Mouse (Mus musculus) frontal cortex, adult (tissue): ENCODE data around the gene Kcnt1.
A peak's percentile ranks its signal among the peaks of the same experiment; 100 is the strongest.
"Not testable (repeated sequence)": the region's sequence is repeated elsewhere in the genome, so short reads cannot be mapped to it uniquely, and the experiment has no call there.

Experiments used
- ATAC-seq: cut with Nextera tagmentation; 2 replicates; pipeline ENCODE4 v1.9.2; 2017; ENCODE audit warnings: mild to moderate bottlenecking, moderate library complexity, mixed read lengths; ENCODE audit not compliant: low TSS enrichment

Kcnt1 gene

DNA sequence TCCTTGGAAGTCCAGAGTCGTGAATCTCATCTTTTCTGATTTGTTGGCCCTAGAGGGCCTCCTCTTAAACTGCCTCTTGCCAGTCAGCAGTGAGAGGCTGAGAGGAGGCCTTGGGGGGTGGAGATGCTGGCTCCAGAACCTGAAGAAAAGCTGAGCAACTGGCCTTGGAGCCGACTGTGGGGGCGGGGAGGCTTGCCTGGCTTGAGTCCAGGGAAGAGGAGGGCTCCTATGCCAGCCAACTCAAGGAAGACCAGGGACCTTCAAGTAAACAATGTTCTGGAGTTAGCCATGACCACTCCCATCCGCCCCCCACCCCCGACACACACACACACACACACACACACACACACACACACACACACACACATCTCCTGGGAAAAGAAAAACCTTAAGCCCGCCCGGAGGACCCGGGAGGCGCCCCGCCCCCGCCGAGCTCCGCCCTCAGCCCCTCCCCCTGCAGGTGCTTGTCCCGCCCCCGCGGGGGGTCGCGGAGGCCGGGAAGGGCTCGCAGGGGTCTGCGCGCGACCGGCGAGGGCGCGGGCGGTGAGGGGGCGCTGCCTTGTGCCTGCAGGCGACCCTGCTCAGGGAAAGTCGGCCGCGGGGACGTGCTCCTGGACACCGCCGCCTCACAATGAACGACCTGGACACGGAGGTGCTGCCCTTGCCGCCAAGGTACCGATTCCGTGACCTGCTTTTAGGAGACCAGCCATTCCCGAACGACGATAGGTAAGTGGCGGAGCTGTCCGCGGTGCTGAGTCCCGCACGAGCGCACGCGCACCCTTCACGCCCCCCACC is at the start of gene Kcnt1:
TSS of gene Kcnt1 (plus strand) at position 398 of the 795 bp plus-strand sequence.
- peak; percentile 13; the same call in 1 of the 2 replicates for ATAC-seq

DNA sequence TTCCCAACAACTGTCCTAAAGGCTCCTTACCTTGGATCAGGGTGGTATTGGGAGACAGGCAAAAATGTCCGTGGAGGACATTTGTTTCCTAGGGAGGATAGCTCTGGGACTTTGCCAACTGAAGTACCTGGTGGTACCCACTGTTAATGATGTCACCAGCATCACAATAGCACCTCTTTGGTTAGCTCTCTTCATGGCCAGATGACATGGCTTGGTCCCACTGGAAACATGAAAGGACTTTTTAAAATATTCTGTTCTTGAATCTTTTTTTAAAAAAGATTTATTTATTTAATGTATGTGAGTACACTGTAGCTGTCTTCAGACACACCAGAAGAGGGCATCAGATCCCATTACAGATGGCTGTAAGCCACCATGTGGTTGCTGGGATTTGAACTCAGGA is 47.8 kb upstream of the Kcnt1 start, which contains the start of gene Glt6d1:
TSS of gene Glt6d1 (minus strand) at position 101 of the 400 bp plus-strand sequence.
- ATAC-seq, result not testable (repeated sequence)

- ATAC-seq, result no peak
Measured at GRCm38 (mm10) chr2:25822806-25823205, 40.7 kb upstream of the Kcnt1 start, which contains the start of gene Lcn9. Gene Lcn9, plus strand, starts transcription at chr2:25823153.

DNA sequence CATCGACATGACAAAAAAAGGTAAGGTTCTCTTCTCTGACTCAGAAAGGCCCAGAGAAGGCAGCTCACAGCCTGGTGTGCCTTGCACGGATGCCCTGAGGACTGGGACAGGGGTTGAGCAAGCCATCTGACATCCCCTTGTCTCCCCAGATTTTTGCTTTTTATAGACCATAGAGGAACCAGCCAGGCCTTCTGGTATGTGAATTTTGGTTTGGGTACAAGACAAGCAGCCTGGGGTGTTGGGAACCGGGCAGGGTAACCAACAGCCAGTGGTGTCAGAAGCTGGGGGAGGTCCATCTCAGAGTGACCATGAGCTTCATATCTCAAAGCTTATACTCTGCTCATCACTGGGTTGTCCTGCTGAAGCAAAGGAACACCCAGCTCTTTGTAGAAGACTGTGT is 38.8 kb upstream of the Kcnt1 start:
- ATAC-seq, result no peak

DNA sequence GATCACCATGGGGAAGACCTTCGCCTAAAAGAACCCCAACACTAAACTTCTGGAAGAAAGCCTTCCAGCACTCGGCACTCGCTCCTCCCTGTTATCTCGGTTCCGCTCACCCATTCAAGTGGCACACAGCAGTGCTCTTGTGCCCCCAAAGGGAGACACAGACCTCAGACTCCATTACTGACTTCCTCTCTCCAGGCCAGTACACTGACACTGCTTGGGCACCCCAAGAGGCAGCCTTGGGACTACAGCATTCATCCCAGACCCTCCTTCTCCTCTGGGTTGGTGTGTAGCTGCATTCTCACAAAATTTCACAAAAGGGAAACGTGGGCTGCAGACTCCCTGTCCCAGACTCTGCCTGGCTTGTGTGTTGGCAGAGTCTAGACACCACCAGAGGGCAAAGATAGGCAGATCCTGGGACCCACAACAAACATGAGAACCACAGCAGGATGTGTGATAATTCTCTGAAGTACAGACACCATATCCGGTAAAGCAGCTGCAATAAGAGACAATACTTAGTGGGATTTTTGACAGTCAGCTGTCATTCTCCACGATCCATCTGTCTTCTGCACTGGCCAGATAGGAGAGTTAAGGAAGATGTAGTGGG is 35.1 kb upstream of the Kcnt1 start:
- ATAC-seq, result no peak

DNA sequence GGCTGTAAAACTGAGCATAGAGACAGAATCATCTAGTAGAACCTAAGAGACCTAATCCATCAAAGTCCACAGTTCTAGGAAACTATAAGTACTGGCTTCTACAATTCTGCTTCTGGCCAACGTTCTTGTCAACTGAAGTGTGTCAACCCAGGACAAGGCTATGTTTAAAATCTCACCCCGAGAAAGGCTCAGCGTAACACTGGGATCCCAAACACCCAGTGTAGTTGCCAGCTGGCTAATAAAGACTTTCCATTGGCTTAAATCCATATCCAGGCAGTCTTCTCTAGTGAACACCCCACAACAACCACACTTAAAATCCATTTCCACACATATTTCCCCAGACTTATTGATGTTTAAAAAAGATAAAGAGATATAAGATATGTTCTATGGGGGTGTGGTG is 32.7 kb upstream of the Kcnt1 start:
- ATAC-seq, result no peak

DNA sequence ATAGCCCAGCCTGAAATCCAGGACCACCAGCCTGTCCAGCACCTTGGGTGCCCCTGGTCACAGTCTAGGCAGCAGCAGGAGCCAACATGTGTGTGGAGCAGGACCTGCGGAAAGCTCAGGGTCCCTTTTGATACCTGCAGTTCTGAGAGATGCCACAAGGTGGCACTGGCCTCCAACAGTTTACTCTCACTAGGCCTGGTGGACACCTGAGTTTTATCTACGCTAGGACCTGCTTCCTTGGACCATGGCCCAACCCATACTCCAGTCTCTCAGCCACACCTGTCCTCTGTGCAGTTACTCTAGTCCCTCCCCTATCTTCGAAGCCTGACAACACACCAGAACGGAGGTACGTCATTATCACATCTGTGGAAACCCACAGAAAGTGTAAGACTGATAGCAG is 27.2 kb upstream of the Kcnt1 start:
- ATAC-seq, result peak; percentile 73; the same call in 1 of the 2 replicates

- ATAC-seq, result peak; percentile 66; the same call in 1 of the 2 replicates
Measured at GRCm38 (mm10) chr2:25842161-25842560, 21.4 kb upstream of the Kcnt1 start.

DNA sequence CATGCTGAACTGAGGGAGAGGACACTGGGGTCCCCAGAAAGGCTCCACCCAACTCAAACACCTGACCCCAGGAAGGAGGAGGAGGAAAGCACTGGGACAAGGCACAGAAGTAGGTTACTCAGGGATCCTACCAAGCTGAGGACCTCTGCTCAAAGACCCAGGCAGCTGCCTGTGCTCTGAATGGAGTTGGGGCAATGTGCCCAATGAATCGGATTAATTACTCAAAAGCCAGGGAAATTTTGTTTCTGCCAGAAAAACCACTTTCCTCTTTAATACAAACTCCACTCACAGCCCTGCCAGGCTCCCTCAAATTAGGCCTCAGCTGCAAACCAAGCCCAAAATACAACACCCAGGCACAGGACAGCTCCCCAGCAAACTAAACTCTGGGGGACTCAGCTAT is 20.8 kb upstream of the Kcnt1 start:
- ATAC-seq, result 0 out of 2 replicates have a peak, but pooled peaks have one; percentile 32

DNA sequence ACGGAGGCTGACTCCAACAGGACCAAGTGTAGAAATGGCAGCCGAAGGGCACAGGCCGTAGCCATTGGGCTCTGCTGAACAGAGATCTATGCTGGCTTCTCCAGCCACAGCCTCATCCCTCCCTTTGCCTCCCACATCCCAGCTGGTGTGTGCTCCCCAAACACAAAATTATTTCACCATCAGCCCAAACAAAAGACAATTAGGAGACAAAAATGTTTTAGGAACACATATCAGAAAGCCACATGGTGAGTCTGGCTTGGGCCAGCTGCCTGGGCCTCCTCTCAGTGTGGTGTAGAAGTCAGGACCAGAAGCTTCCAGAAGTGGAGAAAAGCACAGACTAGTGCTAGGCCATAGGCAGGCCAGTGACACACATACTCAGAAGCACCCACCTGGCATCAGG is 19.4 kb upstream of the Kcnt1 start:
- no peak for ATAC-seq

DNA sequence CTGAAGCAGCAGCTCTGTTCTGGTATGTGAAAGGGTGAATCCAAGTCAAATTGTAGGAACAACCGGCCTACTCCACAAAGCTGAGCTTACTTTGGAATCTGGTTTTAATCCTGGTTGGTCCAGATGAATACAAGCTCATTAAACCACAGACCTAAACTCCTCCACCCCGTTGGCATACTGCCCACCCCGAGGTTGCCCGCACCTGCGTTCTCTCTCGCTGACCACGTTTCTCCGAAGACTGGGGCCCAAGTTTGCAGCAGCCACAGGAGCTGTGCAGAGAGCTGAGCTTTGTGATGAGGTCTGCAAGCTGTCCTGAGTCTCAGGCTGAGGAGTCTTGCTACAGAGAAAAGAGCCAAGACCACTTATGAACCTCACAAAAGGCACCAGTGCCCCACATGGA is 17.0 kb upstream of the Kcnt1 start:
- no peak for ATAC-seq

- ATAC-seq, result no peak
Measured at GRCm38 (mm10) chr2:25847226-25847625, 16.3 kb upstream of the Kcnt1 start, which contains the start of gene Sohlh1. Gene Sohlh1, minus strand, starts transcription at chr2:25847248.

GRCm38 (mm10) chr2:25850330-25850729 is 13.2 kb upstream of the Kcnt1 start:
- ATAC-seq, result no peak

DNA sequence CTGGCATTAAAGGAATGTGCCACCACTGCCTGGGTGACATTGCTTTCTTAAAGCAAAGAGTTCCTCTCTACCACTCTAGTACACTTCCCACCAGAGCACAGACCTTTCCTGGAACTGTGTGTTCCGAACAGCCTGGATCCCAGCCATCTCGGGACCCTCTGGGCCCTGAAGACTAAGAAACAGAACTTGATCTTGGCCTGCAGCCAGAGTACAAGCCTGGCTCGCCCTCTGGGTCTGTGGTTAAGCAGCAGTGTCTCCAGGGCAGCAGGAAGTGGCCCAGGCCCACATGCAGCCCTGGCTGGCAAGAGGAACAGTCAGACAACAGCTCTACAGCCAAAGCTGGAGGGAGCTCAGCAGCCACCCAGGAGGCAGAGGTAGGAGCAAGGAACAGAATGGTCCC is 10.9 kb upstream of the Kcnt1 start:
- ATAC-seq, result peak; percentile 27; the same call in 1 of the 2 replicates

DNA sequence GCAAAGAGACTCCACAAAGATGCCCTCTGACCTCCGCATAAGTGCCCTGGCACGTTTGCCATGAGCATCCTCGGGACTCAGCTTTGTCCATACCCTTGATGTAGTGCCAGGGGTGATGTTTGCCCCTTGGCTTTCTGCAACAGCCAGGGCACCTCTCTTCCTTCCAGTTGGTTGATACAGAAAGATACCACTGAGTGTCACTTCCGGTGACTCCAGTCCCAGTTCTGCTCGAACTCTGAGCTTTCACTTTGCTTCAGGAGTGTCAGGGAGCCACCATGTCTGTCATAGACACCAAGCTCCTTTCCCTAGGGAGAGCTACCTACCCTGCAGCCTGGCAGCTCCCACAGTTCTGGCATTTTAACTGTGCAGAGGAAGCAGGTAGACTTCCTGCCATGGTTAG is 9.5 kb upstream of the Kcnt1 start:
- no peak for ATAC-seq

GRCm38 (mm10) chr2:25859891-25860290 is 3.6 kb upstream of the Kcnt1 start:
- ATAC-seq, result no peak

GRCm38 (mm10) chr2:25862038-25862437 is 1.5 kb upstream of the Kcnt1 start:
- ATAC-seq, result no peak

- ATAC-seq, result peak; percentile 18; the same call in 1 of the 2 replicates
Measured at GRCm38 (mm10) chr2:25862696-25863270, 751 bp upstream of the Kcnt1 start.

- ATAC-seq, result no peak
Measured at GRCm38 (mm10) chr2:25864230-25864629, 696 bp downstream of the Kcnt1 start.

- ATAC-seq, result peak; percentile 63
Measured at GRCm38 (mm10) chr2:25865412-25865811, 1.9 kb downstream of the Kcnt1 start.

- peak; percentile 56 for ATAC-seq
Measured at GRCm38 (mm10) chr2:25866656-25867055, 3.1 kb downstream of the Kcnt1 start.

DNA sequence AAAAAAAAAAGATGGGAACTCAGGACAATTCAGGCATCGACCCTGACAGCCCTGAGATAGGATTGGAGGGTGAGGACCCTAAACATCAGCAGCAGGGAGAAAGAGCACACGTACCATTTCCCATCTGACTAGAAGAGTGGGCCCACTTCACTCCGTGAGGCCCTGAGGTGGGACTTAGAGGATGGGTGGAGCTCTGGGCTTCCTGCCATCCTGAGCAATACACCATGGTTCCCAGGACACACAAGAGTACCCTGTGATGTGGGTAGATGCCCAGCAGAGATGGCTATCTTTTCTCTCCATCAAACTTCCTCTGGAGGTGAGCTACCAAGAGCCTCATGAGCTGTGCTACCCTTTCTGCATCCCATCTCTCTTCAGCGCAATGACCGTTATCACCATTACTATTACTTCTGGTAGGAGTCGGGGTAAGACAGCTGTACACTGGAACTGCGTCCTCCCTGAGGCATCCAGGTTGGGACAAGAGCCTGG is 13.8 kb downstream of the Kcnt1 start:
- peak; percentile 20; the same call in 1 of the 2 replicates for ATAC-seq
